Mouse (Mus musculus) 3T3-L1 (cell line): ENCODE measurements at regions not wholly inside any gene's neighbourhood (a gene's known extent, or its start where the extent isn't known, plus 50 kb on each side); places are given as distances from the start of the nearest gene placed in this dataset.

Experiments used
- DNase-seq: peaks from one replicate; pipeline ENCODE4 v3.0.0-alpha.2; 2015; ENCODE audit warnings: low read depth, low spot score

DNA sequence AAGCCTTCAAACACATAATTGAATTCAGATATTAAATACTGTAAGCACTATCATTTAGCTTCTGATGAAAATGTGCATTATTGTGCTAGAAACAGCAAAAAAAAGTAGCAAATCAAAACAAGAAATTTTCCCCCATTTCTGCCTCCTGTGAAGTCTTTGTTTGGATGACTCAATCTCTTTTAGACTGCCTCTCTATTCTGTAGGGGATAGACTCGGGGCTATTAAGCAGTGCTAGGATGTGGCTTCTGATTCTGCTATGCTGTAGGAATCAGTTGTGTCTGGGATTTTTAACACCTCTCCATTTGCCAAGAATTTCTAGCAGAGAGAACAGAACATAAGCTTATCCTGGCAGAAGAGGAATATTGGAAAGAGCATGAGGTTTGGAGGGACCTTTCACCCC lies 775.2 kb downstream of the Tmem114 start:
- no peak for DNase-seq

DNA sequence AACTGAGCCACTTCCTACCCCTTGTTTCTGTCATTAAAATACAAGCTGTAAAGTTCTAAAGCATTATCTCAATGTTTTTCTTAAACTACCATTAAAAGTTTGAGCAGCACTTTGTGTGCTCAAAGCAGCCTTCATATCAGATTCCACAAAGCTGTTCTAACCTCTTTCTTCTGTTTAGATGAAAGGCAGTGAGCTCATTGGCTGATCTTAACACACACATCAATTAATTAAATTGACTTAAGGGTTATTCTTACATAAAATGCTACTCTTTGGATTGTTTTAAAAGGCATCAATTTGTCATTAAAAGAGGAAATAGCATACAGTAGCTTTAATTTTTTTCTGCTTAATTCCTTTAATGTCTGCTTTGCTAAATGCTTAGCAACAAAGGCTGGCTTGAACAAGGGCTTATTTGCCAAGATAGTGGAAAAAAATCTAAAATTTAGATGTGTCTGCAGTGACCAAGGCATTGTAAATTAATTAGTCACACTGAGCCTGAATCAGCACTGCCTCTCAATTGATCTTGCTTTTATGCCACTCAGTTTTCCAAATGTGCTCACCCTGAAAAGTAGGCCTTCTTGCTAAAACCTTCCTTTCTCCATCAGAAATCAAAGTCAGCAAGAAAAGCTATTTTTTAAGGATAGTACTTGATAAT lies 777.5 kb downstream of the Tmem114 start:
- no peak for DNase-seq

DNA sequence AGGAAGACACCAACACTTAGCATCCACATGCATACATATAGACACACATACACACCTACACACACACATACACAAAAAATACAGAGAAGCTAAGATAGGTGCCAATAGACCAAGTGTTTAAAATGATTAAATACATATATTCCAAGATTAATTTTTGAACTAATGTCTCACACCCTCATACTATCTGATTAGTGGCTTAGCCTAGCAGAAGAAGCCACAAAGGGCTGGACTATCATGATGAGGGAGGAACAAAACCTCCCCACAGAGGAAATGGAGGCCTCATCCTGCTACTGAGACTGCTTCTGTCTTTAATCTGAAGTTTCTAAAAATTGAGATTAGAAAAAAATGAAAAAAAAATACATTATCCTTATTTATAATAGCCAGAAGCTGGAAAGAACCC lies 780.6 kb downstream of the Tmem114 start:
- DNase-seq = no peak

DNA sequence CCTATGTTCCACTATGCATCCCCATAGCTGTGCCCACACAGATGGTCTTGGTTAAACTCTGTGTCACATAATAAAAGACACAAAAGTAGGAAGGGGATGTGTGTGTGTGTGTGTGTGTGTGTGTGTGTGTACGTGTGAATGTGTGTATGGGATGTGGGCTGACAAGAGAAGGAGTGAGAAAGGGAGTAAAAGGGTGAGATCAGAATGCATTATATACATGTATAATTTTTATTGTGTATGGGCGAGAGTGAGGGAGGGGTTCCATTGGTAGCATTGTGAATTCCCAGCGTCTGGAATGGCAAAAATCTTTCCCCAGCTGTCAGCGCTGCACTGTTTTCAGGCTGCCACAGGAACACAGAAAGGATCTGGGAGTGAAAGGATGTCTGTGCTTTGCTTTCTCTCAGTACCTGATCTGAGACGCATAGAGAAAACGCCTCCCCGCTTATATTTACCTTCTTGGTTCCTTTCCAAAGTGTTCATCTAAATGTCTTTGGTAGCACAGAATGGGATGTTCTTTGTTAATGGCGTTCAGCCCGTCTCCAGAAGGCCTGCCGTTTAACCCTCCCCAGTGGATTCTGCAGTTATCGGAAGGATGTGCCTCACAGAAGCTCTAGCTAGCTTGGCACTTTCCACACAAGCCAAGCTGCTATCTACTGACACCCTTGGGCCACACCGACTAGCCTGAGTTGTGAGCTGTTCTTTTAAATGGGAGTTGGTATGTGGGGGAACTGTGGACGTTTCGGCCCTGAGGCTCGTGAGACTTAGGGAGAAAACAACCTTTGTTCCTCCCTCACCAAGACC lies 785.8 kb downstream of the Tmem114 start:
- no peak for DNase-seq

DNA sequence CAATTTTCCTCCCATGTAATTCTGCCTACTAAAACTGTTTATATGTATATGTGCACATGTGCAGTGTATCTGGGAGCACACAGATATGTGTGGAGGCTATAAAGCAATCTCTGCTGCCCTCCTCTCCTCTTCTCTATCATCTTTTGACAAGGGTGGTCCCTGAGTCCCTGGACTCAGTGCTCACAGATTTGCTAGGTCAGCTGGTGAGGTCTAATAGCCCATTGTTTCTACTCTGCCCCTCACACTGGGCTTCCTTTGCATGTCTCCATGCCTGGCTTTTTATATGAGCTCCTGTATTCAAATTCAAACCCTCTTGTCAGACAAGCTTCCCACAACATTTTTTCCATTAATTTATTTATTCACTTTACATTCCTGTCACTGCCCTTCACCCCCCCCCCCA lies 786.9 kb downstream of the Tmem114 start:
- DNase-seq = no peak

DNA sequence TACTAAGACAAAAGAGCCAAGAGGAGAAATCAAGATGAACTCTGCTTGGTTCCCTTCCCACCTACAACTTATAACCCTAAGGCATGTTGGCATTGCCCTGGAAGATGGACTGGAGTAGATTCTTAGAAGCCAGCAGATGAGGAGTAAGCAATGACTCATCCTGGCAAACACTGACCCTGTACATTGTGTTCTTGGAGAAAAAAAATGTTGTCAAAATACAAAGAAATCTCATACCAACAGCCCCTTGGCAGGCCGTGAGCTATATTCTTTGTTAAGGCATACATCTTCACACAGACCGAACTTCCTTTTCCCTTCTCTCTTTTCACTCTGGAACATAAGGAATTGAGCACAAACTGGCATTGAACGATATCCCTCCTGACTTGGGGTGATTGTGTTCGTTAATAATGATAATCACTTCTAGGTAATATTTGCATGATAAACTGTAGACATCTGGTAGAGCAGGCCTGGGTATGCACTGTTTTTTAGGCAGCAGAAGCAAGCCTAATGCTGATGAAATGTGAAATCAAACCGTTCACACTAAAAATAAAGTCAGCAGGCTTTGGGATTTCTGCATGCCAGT lies 787.7 kb downstream of the Tmem114 start:
- no peak for DNase-seq

DNA sequence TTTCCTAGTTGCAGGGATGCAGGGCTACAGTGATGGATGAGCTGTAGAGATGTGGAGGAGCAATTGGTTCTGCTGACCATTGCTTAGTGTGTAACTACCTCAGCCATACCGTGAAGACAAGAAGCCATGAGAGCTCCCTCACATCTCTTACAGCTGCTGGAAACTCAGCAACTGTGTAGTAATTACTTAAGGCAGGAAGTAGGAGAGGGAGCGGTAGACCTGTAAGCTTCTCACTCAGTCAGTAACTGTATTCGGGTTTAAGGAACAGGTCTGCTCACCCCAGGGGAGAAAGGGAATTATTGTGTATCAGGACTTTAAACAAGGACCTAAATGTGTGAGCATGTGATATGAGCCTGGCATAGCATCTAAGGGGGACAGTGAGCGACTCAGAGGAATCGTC lies 788.6 kb downstream of the Tmem114 start:
- DNase-seq = no peak

DNA sequence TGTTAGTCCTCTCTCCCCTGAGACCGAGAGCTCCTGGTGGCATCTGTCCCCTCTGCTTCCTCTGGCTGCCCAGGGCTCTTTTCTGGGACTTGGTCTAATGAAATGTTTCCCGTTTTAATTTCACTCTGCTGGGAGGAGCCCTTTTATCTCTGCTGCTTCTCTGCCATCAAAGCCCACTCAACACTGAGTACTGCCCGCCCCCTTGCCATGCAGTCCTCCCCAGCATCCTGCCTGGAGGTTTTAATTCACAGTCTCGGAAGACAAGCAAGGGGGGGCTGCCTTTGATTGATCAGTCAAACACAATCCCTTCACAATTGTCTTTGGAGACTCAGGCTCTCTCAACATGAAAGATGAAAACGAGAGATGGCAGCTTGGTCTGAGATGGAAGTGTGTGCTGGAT lies 792.5 kb downstream of the Tmem114 start:
- no peak for DNase-seq

DNA sequence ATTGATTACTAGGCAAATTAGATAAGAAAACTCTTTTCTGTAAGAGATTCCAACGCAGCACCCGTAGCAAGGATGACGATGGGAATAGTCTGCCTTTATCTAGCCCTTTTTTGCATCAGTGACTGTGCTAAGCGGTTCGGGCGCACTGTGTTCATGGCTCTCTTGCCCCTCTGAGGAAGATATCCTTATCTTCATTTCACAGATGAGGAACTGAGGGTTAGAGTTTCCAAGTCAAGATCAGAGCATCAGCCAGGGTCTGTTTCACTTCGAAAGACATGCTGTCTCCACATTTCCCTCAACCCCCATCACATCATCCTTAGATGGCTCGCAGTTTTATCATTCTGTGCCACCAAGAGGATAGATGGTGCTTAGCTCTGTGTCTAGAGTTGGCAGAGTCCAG lies 796.6 kb downstream of the Tmem114 start:
- no peak for DNase-seq

DNA sequence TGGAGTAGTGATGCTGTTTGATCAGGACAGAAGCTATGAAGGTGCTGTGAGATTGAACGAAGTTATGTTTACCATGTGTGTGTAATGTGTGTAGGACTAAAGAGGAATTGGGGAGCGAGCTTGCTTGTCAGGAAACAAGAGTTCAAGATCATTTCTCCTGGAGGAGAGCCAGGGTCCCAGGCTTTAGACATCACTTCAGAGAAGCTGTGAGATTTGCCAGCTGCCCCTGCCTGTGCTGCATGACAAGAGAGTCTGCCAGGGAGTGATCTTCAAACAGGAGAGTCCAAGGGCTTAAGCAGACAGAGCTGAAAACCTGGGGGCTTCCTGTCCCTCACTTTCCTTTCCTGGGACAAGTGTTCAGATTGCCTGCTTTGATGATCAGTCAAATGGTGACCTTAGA lies 818.3 kb downstream of the Tmem114 start:
- DNase-seq = no peak

DNA sequence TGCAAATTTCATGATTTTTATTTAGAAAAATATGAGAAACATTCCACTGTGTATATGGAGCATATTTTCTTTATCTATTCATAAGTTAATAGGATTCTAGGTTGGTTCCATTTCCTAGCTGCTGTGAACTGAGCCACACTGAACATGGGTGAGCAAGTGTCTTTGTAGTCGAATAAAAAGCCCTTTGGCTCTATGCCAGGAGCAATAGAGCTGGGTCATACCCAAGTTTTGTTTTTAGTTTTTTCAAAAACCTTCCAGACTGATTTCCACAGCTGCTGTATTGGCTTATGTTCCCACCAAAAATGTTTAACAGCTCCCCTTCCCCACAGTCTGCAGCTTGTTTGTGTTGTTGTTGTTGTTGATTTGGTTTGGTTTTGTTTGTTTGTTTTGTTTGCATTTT lies 822.5 kb downstream of the Tmem114 start:
- DNase-seq = no peak

DNA sequence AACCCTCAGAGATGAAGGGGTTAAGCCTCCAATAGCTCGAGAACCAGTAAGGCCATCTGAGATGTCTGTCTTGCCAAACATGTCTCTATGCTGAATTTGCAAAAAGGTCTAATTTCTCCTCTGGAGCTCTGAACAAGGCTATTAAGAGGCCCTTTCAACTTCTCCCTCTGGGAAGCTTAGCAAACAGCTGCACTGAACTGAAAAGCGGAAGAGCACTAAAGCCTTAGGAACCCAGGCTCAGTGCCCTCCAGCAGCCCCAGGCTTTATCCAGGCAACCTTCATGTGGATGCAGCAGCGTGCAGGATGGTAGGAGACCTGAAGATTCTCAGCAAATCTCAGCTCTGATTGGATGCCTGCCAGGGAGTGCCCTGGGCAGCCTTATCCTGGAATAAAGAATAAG lies 850.1 kb downstream of the Tmem114 start:
- DNase-seq = no peak

DNA sequence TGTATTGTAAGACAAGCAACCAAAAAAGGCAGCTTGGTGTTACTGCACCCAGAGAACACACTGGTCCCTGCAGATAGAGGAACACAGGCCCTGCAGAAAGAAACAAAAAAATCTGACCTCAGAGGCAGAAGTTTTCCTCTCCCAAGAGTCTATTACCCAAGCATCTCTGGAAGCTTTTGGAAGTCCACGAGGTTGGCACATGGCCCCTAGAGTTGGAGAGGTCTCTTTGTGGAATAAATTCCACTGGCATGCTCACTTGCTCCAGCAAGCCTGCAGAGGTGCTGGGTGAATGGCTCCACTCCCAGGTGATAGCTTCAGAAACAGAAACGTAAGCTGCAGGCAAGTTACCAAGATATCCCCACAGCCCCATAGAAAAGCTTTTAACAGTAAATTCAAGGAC lies 864.1 kb downstream of the Tmem114 start:
- DNase-seq = no peak

DNA sequence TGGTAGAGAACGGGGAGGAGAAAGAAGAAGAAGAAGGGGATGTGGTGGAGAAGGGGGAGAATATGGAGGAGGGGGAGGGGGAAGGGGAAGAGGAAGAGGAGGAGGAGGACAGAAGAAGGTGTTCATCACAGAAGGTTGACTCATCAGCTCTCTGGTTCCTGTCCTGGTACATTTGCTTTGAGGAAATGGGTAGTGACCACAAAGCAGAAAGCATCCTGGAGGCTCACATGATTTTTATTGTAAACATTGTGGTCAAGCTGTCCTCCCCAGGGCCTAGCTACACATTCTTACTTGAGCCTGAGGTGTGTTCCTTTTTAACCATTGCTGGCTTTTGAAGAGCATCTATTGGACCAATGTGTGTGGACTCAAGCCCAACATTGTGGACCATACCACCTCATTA lies 865.8 kb downstream of the Tmem114 start:
- DNase-seq = no peak

DNA sequence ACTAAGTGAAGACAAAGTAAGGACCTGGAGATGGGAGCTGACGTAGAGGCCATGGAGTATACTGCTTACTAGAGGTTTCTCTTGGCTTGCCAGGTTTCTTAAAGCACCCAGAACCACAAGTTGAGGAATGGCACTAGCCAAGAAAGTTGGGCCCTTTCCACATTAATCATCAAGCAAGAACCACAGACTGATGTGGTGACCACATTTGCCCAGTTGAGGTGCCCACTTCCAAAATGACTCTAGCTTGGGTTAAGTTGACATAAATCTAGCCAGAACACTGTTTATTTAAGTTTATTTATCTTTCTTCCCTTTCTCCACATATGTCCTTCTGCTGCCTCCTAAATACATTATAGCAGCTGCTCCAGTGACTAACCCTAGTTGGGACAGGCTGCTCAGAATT lies 866.3 kb downstream of the Tmem114 start:
- DNase-seq = no peak

DNA sequence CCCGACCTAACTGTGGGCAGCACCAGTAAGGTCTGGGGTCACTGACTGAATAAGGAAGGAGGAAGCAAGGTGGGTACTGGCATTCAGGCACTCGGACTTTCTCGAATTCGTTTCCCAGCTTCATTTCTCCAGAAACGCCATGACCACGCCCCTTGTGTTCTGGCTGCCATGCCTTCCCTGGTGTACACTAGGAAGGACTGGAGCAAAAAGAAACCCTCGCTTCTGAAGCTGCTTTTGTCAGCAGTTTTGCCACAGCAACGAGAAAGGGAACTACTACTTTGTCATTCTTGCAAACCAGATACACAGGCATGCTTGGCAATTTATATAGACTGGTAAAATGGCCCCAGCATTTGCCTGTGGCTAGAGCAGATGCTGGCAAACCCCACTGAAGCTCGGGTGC lies 869.0 kb downstream of the Tmem114 start:
- no peak for DNase-seq

DNA sequence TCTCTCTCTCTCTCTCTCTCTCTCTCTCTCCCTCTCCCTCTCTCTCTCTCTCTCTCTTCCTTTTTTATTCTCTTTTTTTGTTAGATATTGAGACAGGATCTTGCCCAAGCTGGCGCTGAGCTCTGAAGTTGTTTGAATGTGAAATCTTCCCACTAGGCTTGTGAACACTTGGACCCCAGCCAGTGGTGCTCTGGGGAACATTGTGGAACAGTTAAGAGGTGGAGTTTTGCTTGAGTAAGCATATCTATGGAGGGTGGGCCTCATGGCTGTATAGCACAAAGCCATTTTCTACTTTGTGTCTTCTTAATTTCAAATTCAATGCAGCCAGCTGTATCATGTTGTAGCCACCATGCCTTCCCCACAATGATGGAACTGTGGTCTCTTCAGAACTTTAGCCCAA lies 875.4 kb downstream of the Tmem114 start:
- DNase-seq = no peak

DNA sequence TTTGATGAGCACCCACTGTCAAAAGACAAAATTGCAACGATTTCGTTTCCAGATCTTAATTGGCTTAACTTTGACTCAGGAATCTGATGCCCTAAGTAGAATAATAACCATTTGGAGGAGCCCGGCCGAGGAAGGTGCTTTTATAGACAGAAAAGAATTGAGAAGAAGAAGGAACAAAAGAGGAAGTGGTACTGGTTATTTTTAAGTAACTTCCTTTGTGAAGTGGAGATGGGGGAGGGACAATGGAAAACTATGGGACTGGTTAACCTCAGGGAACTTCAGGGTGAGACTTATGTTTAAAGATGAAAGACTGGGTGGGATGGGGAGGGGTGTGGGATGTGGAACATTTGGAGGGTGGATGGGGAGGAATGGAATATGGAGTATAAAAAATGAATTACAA lies 880.9 kb downstream of the Tmem114 start:
- DNase-seq = no peak

DNA sequence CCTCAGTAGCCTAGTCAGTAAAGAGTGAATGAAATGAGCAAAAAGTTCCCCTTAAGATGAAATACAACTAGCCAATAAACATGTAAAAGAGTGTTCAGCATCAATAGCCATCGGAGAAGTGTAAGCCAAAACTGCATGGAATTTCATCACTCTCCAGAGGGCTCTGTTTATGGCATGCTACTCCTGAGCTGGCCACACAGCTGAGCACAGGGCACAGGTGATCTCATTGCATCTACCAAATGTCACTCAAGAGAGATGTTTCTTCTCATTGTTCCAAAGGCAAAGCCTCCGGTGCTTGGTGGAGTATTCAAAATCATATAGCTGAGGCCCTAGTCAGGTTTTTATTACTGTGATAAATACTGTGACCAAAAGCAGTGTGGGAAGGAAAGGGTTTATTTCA lies 895.1 kb downstream of the Tmem114 start:
- no peak for DNase-seq

DNA sequence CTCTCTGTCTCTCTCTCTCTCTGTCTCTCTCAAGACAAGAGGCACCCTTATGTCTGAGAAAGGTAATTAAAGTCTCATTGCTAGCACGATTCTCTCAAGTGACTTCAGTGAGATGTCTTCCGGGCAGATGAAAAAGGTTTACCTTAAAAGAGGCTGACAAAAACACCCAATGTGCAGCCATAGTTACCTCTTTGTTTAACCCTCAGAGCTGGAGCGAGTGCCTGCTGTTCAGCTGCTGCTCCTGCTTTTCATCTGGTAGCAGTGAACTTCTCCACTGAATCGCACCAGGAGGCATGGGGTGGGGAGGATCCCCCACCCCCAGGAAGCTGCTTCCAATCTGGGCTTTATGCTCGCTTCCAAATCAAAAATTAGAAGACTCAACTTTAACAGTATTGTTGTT lies 896.0 kb downstream of the Tmem114 start:
- no peak for DNase-seq

DNA sequence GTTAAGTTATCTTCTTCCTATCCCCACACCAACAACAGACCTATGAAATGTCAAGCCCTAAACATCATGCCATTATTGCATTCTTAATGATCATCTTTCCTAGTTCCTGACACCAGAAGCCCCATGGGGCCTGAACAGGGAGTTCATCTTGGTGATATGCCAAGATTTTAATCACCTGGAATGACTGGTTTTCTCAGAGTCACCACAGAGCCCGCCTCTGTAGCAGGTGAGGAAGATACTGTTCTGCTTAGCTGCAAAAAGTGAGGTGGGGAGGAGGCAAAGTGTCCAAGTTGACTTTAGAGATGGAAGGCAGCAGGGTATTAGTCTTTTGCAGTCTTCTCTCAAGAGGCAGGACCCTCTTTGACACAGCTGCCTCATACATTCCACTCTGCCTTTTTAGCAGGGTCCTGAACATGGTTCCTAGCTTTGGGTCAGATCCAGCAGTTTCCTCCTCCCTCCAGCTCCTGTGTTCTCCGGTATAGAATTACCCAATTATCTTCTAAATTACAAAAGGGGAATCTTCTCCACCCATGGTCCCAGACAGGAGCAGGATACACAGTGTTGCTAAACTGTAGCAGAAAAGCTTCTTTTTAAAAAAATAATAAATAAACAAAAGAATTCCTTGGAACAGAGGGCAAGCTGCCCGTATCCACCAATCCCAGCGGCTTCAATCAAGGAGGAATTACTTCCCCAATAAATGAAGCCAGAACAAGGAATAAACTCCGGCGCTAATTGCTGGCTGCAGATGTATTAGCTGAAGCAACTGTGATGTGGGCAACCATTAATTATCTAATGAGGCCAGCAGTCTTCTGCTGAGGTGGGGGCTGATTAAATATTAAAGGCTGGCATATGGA lies 896.8 kb downstream of the Tmem114 start:
- no peak for DNase-seq

DNA sequence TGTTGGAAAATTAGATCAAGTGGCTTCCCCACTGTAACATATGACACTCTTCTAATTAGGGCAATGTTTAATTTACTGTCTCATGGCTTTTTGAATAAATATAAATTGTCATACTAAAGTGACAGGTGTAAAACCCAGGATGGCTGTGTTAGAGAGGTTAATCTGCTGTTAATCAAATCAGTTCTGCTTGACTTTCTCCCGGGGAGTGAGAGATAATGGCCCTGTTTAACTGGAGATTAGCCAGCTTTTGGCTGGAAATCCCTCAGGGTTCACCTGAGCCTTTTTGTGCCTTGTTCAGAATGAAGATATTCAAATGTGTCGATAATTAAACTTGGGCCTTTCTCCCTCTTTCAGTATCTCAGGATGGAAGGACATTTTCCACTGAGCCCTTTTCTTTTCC lies 906.2 kb downstream of the Tmem114 start:
- DNase-seq = no peak
